8 mouse cellular contexts compared by ENCODE assay signal in the genomic region with DNA sequence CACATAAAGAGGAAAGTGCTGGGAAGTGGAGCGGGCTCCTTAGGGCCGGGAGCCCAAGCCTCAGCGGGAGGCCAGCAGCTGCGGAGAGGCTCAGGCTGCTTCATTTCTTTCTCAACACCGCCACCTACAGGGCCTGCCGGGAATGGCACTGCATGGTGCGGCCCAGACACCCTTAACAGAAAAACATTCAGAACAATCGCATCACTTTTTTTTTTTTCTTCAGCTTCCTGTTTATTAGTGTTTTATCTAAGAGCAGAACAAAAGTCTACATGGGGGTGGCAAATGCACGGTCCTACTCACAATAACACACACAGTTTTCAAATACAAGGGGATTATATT.
DNase-seq lines count a peak whose midpoint lies in the region; ATAC-seq and TF ChIP-seq lines count a peak whose summit lies in the region.

No protein-coding gene starts in this region.

- 1% methylated on average over 9 of the region's 9 CpGs for WGBS in bone marrow, adult 2 months
- 2% methylated on average over 9 of the region's 9 CpGs for WGBS in embryonic facial prominence, embryonic 15.5 days
- WGBS in heart, embryonic 10.5 days, result 5% methylated on average over 9 of the region's 9 CpGs
- WGBS in kidney, embryonic 15.5 days, result 3% methylated on average over 9 of the region's 9 CpGs
- WGBS in limb, embryonic 15.5 days, result 2% methylated on average over 9 of the region's 9 CpGs

- H3K27ac ChIP-seq in bone marrow, adult 2 months (ENCODE audit: control insufficient read depth, insufficient read depth, low read depth, low read length, poor library complexity), result no peak overlapping the region
- H3K27ac ChIP-seq in embryonic facial prominence, embryonic 15.5 days (replicated peaks), result no peak overlapping the region
- H3K27ac ChIP-seq in heart, embryonic 10.5 days, result no peak overlapping the region
- no peak overlapping the region for H3K27ac ChIP-seq in kidney, embryonic 15.5 days
- no peak overlapping the region for H3K27ac ChIP-seq in limb, embryonic 15.5 days

- H3K27me3 ChIP-seq in embryonic facial prominence, embryonic 15.5 days, result peaks cover 12% of the 10 kb centered on the region; the same call in 1 of the 2 replicates
- H3K27me3 ChIP-seq in heart, embryonic 10.5 days (ENCODE audit: insufficient read depth, poor library complexity, severe bottlenecking), result peaks cover 1% of the 10 kb centered on the region; the same call in 1 of the 2 replicates
- peaks cover 15% of the 10 kb centered on the region for H3K27me3 ChIP-seq in kidney, embryonic 15.5 days
- H3K27me3 ChIP-seq in limb, embryonic 15.5 days, result peaks cover 4% of the 10 kb centered on the region; the same call in 1 of the 2 replicates

- H3K4me1 ChIP-seq in bone marrow, adult 2 months (ENCODE audit: control insufficient read depth, insufficient read depth, low read length), result no peaks in the 10 kb centered on the region; the same call in 1 of the 2 replicates
- peaks cover 17% of the 10 kb centered on the region for H3K4me1 ChIP-seq in embryonic facial prominence, embryonic 15.5 days
- peaks cover 39% of the 10 kb centered on the region for H3K4me1 ChIP-seq in heart, embryonic 10.5 days
- H3K4me1 ChIP-seq in kidney, embryonic 15.5 days, result peaks cover 39% of the 10 kb centered on the region
- peaks cover 9% of the 10 kb centered on the region for H3K4me1 ChIP-seq in limb, embryonic 15.5 days

- peak; percentile 94 for TF ChIP-seq CTCF in bone marrow, adult 2 months (IDR thresholded peaks at IDR 0.05; ENCODE audit: control insufficient read depth, insufficient read depth, low read length)

- peak; percentile 83 for ATAC-seq in embryonic facial prominence, embryonic 15.5 days (ENCODE audit: insufficient number of reproducible peaks, low FRiP score, low TSS enrichment, low read depth)
- ATAC-seq in kidney, embryonic 15.5 days (replicated peaks; ENCODE audit: low FRiP score), result peak; percentile 91
- peak; percentile 78; the same call in 1 of the 2 replicates for ATAC-seq in limb, embryonic 15.5 days (ENCODE audit: insufficient number of reproducible peaks, low FRiP score, low TSS enrichment, low read depth)
- peak; percentile 76; the same call in 1 of the 2 replicates for ATAC-seq in monocyte, adult 5-6 weeks (replicated peaks; ENCODE audit: insufficient number of reproducible peaks, low FRiP score, low TSS enrichment, poor library complexity, severe bottlenecking)

- DNase-seq in A20 (ENCODE audit: low read depth, low spot score), result peak; percentile 92
- DNase-seq in heart, embryonic 10.5 days (ENCODE audit: low spot score), result peak; percentile 90
- DNase-seq in spleen, postnatal 36 days (ENCODE audit: low spot score in 2 of 2), result peak; percentile 83 to 89

- no peak overlapping the region for H3K4me3 ChIP-seq in bone marrow, adult 2 months (replicated peaks; ENCODE audit: control insufficient read depth, low read depth, low read length)
- no peak overlapping the region for H3K4me3 ChIP-seq in embryonic facial prominence, embryonic 15.5 days (replicated peaks)
- no peak overlapping the region for H3K4me3 ChIP-seq in heart, embryonic 10.5 days
- no peak overlapping the region for H3K4me3 ChIP-seq in kidney, embryonic 15.5 days (replicated peaks)
- H3K4me3 ChIP-seq in limb, embryonic 15.5 days, result no peak overlapping the region

- no peak overlapping the region for H3K4me2 ChIP-seq in embryonic facial prominence, embryonic 15.5 days (replicated peaks)
- no peak overlapping the region for H3K4me2 ChIP-seq in kidney, embryonic 15.5 days
- no peak overlapping the region for H3K4me2 ChIP-seq in limb, embryonic 15.5 days

- no peaks in the 10 kb centered on the region for H3K36me3 ChIP-seq in embryonic facial prominence, embryonic 15.5 days
- H3K36me3 ChIP-seq in heart, embryonic 10.5 days, result no peaks in the 10 kb centered on the region
- H3K36me3 ChIP-seq in kidney, embryonic 15.5 days, result no peaks in the 10 kb centered on the region
- no peaks in the 10 kb centered on the region for H3K36me3 ChIP-seq in limb, embryonic 15.5 days

- H3K9me3 ChIP-seq in embryonic facial prominence, embryonic 15.5 days (replicated peaks), result no peaks in the 10 kb centered on the region
- no peaks in the 10 kb centered on the region for H3K9me3 ChIP-seq in heart, embryonic 10.5 days
- H3K9me3 ChIP-seq in kidney, embryonic 15.5 days (replicated peaks), result no peaks in the 10 kb centered on the region
- no peaks in the 10 kb centered on the region for H3K9me3 ChIP-seq in limb, embryonic 15.5 days

- TF ChIP-seq POLR2A in bone marrow, adult 2 months (IDR thresholded peaks at IDR 0.05; ENCODE audit: borderline replicate concordance, control insufficient read depth, low read depth, low read length), result no peak

- H3K9ac ChIP-seq in embryonic facial prominence, embryonic 15.5 days, result no peak overlapping the region
- H3K9ac ChIP-seq in kidney, embryonic 15.5 days, result no peak overlapping the region
- H3K9ac ChIP-seq in limb, embryonic 15.5 days, result no peak overlapping the region
